Mouse (Mus musculus) cerebellum, postnatal 10 days (tissue): Measurements from ENCODE around the gene Lancl3.
A peak's percentile ranks its signal among the peaks of the same experiment; 100 is the strongest.

Source experiments
- DNase-seq, 2 experiments: peaks; one replicate each; pipeline ENCODE4 v3.0.0; 2021; ENCODE audit warnings: mixed read lengths in 2 of 2

Lancl3 gene

GRCm38 (mm10) chrX:9199761-9200371, at the start of gene Lancl3:
Lancl3 (plus strand) TSS chrX:9199902.
- peak; percentile 32 to 37 for DNase-seq

- DNase-seq, result no peak
Measured at GRCm38 (mm10) chrX:9179011-9179410, 20.7 kb upstream of the Lancl3 start.

GRCm38 (mm10) chrX:9181570-9181969, 18.1 kb upstream of the Lancl3 start:
- DNase-seq, result no peak

GRCm38 (mm10) chrX:9200380-9200917, 747 bp downstream of the Lancl3 start:
- peak; percentile 62 to 69 for DNase-seq

GRCm38 (mm10) chrX:9201954-9202353, 2.3 kb downstream of the Lancl3 start:
- no peak for DNase-seq

GRCm38 (mm10) chrX:9202781-9203405, 3.2 kb downstream of the Lancl3 start:
- DNase-seq, result no peak

- DNase-seq, result no peak
Measured at GRCm38 (mm10) chrX:9205121-9205520, 5.4 kb downstream of the Lancl3 start.

GRCm38 (mm10) chrX:9216244-9216643, 16.5 kb downstream of the Lancl3 start:
- peak in 1 of 2 experiments; percentile 25 for DNase-seq

GRCm38 (mm10) chrX:9219570-9219969, 19.9 kb downstream of the Lancl3 start:
- no peak for DNase-seq

GRCm38 (mm10) chrX:9221206-9221605, 21.5 kb downstream of the Lancl3 start:
- peak; percentile 64 to 66 for DNase-seq

- DNase-seq, result no peak
Measured at GRCm38 (mm10) chrX:9221736-9222135, 22.0 kb downstream of the Lancl3 start.

- DNase-seq, result no peak
Measured at GRCm38 (mm10) chrX:9222412-9223221, 22.9 kb downstream of the Lancl3 start.

- DNase-seq, result no peak
Measured at GRCm38 (mm10) chrX:9227105-9227504, 27.4 kb downstream of the Lancl3 start.

- DNase-seq, result peak; percentile 44 to 52
Measured at GRCm38 (mm10) chrX:9240737-9241591, 41.3 kb downstream of the Lancl3 start.

- DNase-seq, result peak; percentile 55 to 59
Measured at GRCm38 (mm10) chrX:9243381-9243864, 43.7 kb downstream of the Lancl3 start.

GRCm38 (mm10) chrX:9244603-9245336, 45.1 kb downstream of the Lancl3 start:
- DNase-seq, result peak; percentile 10 to 24

GRCm38 (mm10) chrX:9248911-9249310, 49.2 kb downstream of the Lancl3 start:
- no peak for DNase-seq

GRCm38 (mm10) chrX:9253990-9254389, 54.3 kb downstream of the Lancl3 start:
- no peak for DNase-seq

GRCm38 (mm10) chrX:9254901-9255300, 55.2 kb downstream of the Lancl3 start:
- DNase-seq, result no peak

- no peak for DNase-seq
Measured at GRCm38 (mm10) chrX:9256766-9257165, 57.1 kb downstream of the Lancl3 start, which contains the start of gene Gm14862. Gm14862 (minus strand) TSS chrX:9256899.

GRCm38 (mm10) chrX:9257831-9258230, 58.1 kb downstream of the Lancl3 start:
- DNase-seq, result no peak
